Mouse (Mus musculus): Measurements from ENCODE around the gene Mas1.

The Mas1 gene

GRCm38 (mm10) chr17:12854386-12854785 is 13.6 kb downstream of the Mas1 start:
- no peak for DNase-seq (ENCODE audit: low read depth, low spot score)
- Histone ChIP-seq H3K27me3 (ENCODE audit: control insufficient read depth, insufficient read depth, low read length, poor library complexity, severe bottlenecking) (no peaks in the 10 kb centered on the region), H3K36me3 (ENCODE audit: control insufficient read depth, insufficient read depth, low read length, poor library complexity, severe bottlenecking) (no peaks in the 10 kb centered on the region)

- no peak for DNase-seq (ENCODE audit: low read depth, low spot score)
- no peaks in the 10 kb centered on the region for H3K27me3 ChIP-seq (ENCODE audit: control insufficient read depth, insufficient read depth, low read length, poor library complexity, severe bottlenecking)
- no peaks in the 10 kb centered on the region for H3K36me3 ChIP-seq (ENCODE audit: control insufficient read depth, insufficient read depth, low read length, poor library complexity, severe bottlenecking)
These were observed 14.1 kb downstream of the Mas1 start for GRCm38 (mm10) chr17:12853821-12854220.

- DNase-seq (ENCODE audit: low read depth, low spot score): no peak
These were observed 16.3 kb downstream of the Mas1 start for GRCm38 (mm10) chr17:12851689-12852088.

GRCm38 (mm10) chr17:12849778-12850382 is 18.1 kb downstream of the Mas1 start:
- no peak for DNase-seq (ENCODE audit: low read depth, low spot score)
- H3K36me3 ChIP-seq (ENCODE audit: control insufficient read depth, insufficient read depth, low read length, poor library complexity, severe bottlenecking): no peaks in the 10 kb centered on the region
- H3K27me3 ChIP-seq (ENCODE audit: control insufficient read depth, insufficient read depth, low read length, poor library complexity, severe bottlenecking): no peaks in the 10 kb centered on the region

More at GRCm38 (mm10) chr17:12851689-12852088, 16.3 kb downstream of the Mas1 start:
- Histone ChIP-seq H3K27me3 (ENCODE audit: control insufficient read depth, insufficient read depth, low read length, poor library complexity, severe bottlenecking) (no peaks in the 10 kb centered on the region), H3K36me3 (ENCODE audit: control insufficient read depth, insufficient read depth, low read length, poor library complexity, severe bottlenecking) (no peaks in the 10 kb centered on the region)

- DNase-seq (ENCODE audit: low read depth, low spot score): no peak
- Histone ChIP-seq H3K36me3 (ENCODE audit: control insufficient read depth, insufficient read depth, low read length, poor library complexity, severe bottlenecking) (no peaks in the 10 kb centered on the region), H3K27me3 (ENCODE audit: control insufficient read depth, insufficient read depth, low read length, poor library complexity, severe bottlenecking) (no peaks in the 10 kb centered on the region)
These were observed 20.2 kb downstream of the Mas1 start for GRCm38 (mm10) chr17:12847736-12848135.

- no peak for DNase-seq (ENCODE audit: low read depth, low spot score)
- Histone ChIP-seq H3K27me3 (ENCODE audit: control insufficient read depth, insufficient read depth, low read length, poor library complexity, severe bottlenecking) (no peaks in the 10 kb centered on the region), H3K36me3 (ENCODE audit: control insufficient read depth, insufficient read depth, low read length, poor library complexity, severe bottlenecking) (no peaks in the 10 kb centered on the region)
These were observed 21.5 kb downstream of the Mas1 start for GRCm38 (mm10) chr17:12846474-12846873.

- no peak for DNase-seq (ENCODE audit: low read depth, low spot score)
- Histone ChIP-seq H3K36me3 (ENCODE audit: control insufficient read depth, insufficient read depth, low read length, poor library complexity, severe bottlenecking) (no peaks in the 10 kb centered on the region), H3K27me3 (ENCODE audit: control insufficient read depth, insufficient read depth, low read length, poor library complexity, severe bottlenecking) (no peaks in the 10 kb centered on the region)
These were observed 22.1 kb downstream of the Mas1 start for GRCm38 (mm10) chr17:12845862-12846261.

GRCm38 (mm10) chr17:12844540-12844939 is 23.4 kb downstream of the Mas1 start:
- no peak for DNase-seq (ENCODE audit: low read depth, low spot score)
- Histone ChIP-seq H3K27me3 (ENCODE audit: control insufficient read depth, insufficient read depth, low read length, poor library complexity, severe bottlenecking) (no peaks in the 10 kb centered on the region), H3K36me3 (ENCODE audit: control insufficient read depth, insufficient read depth, low read length, poor library complexity, severe bottlenecking) (no peaks in the 10 kb centered on the region)

GRCm38 (mm10) chr17:12843826-12844225 is 24.1 kb downstream of the Mas1 start:
- H3K27me3 ChIP-seq (ENCODE audit: control insufficient read depth, insufficient read depth, low read length, poor library complexity, severe bottlenecking): no peaks in the 10 kb centered on the region
- no peaks in the 10 kb centered on the region for H3K36me3 ChIP-seq (ENCODE audit: control insufficient read depth, insufficient read depth, low read length, poor library complexity, severe bottlenecking)
- DNase-seq (ENCODE audit: low read depth, low spot score): no peak

GRCm38 (mm10) chr17:12839475-12840267 is 28.3 kb downstream of the Mas1 start:
- Histone ChIP-seq H3K36me3 (ENCODE audit: control insufficient read depth, insufficient read depth, low read length, poor library complexity, severe bottlenecking) (no peaks in the 10 kb centered on the region), H3K27me3 (ENCODE audit: control insufficient read depth, insufficient read depth, low read length, poor library complexity, severe bottlenecking) (no peaks in the 10 kb centered on the region)
- no peak for DNase-seq (ENCODE audit: low read depth, low spot score)

GRCm38 (mm10) chr17:12835738-12836137 is 32.2 kb downstream of the Mas1 start:
- no peak for DNase-seq (ENCODE audit: low read depth, low spot score)
- H3K36me3 ChIP-seq (ENCODE audit: control insufficient read depth, insufficient read depth, low read length, poor library complexity, severe bottlenecking): no peaks in the 10 kb centered on the region
- no peaks in the 10 kb centered on the region for H3K27me3 ChIP-seq (ENCODE audit: control insufficient read depth, insufficient read depth, low read length, poor library complexity, severe bottlenecking)

- no peaks in the 10 kb centered on the region for H3K27me3 ChIP-seq (ENCODE audit: control insufficient read depth, insufficient read depth, low read length, poor library complexity, severe bottlenecking)
- DNase-seq (ENCODE audit: low read depth, low spot score): no peak
- no peaks in the 10 kb centered on the region for H3K36me3 ChIP-seq (ENCODE audit: control insufficient read depth, insufficient read depth, low read length, poor library complexity, severe bottlenecking)
These were observed 33.1 kb downstream of the Mas1 start for GRCm38 (mm10) chr17:12834826-12835225.

GRCm38 (mm10) chr17:12834317-12834716 is 33.6 kb downstream of the Mas1 start:
- no peaks in the 10 kb centered on the region for H3K36me3 ChIP-seq (ENCODE audit: control insufficient read depth, insufficient read depth, low read length, poor library complexity, severe bottlenecking)
- H3K27me3 ChIP-seq (ENCODE audit: control insufficient read depth, insufficient read depth, low read length, poor library complexity, severe bottlenecking): no peaks in the 10 kb centered on the region
- DNase-seq (ENCODE audit: low read depth, low spot score): no peak

- Histone ChIP-seq H3K27me3 (ENCODE audit: control insufficient read depth, insufficient read depth, low read length, poor library complexity, severe bottlenecking) (no peaks in the 10 kb centered on the region), H3K36me3 (ENCODE audit: control insufficient read depth, insufficient read depth, low read length, poor library complexity, severe bottlenecking) (no peaks in the 10 kb centered on the region)
- DNase-seq (ENCODE audit: low read depth, low spot score): no peak
These were observed 35.3 kb downstream of the Mas1 start for GRCm38 (mm10) chr17:12832657-12833056.

- no peak for DNase-seq (ENCODE audit: low read depth, low spot score)
- Histone ChIP-seq H3K27me3 (ENCODE audit: control insufficient read depth, insufficient read depth, low read length, poor library complexity, severe bottlenecking) (no peaks in the 10 kb centered on the region), H3K36me3 (ENCODE audit: control insufficient read depth, insufficient read depth, low read length, poor library complexity, severe bottlenecking) (no peaks in the 10 kb centered on the region)
These were observed 35.7 kb downstream of the Mas1 start for GRCm38 (mm10) chr17:12832231-12832630.
